Mouse (Mus musculus) embryo, embryonic 11 days (tissue): ENCODE measurements around the gene Golim4.
A peak's percentile ranks its signal among the peaks of the same experiment; 100 is the strongest.
"Not testable (repeated sequence)": the region's sequence is repeated elsewhere in the genome, so short reads cannot be mapped to it uniquely, and the experiment has no call there.

ENCODE experiments used
- DNase-seq: peaks from one replicate; pipeline ENCODE4 v3.0.0-alpha.2; 2015

The Golim4 gene

GRCm38 (mm10) chr3:75956551-75957302 lies at the start of gene Golim4:
Gene Golim4, minus strand, starts transcription at chr3:75956949.
- peak; percentile 96 for DNase-seq

GRCm38 (mm10) chr3:76005621-76006020 lies 48.9 kb upstream of the Golim4 start:
- no peak for DNase-seq

- DNase-seq, result peak; percentile 64
Observed at GRCm38 (mm10) chr3:76001156-76001555, 44.4 kb upstream of the Golim4 start.

- no peak for DNase-seq
Observed at GRCm38 (mm10) chr3:76000481-76000880, 43.7 kb upstream of the Golim4 start.

GRCm38 (mm10) chr3:75981031-75981750 lies 24.4 kb upstream of the Golim4 start:
- DNase-seq, result peak; percentile 4

GRCm38 (mm10) chr3:75962784-75963772 lies 6.3 kb upstream of the Golim4 start:
- DNase-seq, result not testable (repeated sequence)

GRCm38 (mm10) chr3:75955661-75956491 lies 873 bp downstream of the Golim4 start:
- peak; percentile 72 for DNase-seq

GRCm38 (mm10) chr3:75954185-75954584 lies 2.6 kb downstream of the Golim4 start:
- DNase-seq, result no peak

GRCm38 (mm10) chr3:75952328-75953060 lies 4.3 kb downstream of the Golim4 start:
- no peak for DNase-seq

- no peak for DNase-seq
Observed at GRCm38 (mm10) chr3:75950897-75951296, 5.9 kb downstream of the Golim4 start.

GRCm38 (mm10) chr3:75949358-75949757 lies 7.4 kb downstream of the Golim4 start:
- DNase-seq, result no peak

GRCm38 (mm10) chr3:75948541-75949095 lies 8.1 kb downstream of the Golim4 start:
- DNase-seq, result no peak

GRCm38 (mm10) chr3:75948003-75948402 lies 8.7 kb downstream of the Golim4 start:
- DNase-seq, result no peak

GRCm38 (mm10) chr3:75942303-75943060 lies 14.3 kb downstream of the Golim4 start:
- DNase-seq, result peak; percentile 14

- no peak for DNase-seq
Observed at GRCm38 (mm10) chr3:75941864-75942263, 14.9 kb downstream of the Golim4 start.

GRCm38 (mm10) chr3:75936152-75936551 lies 20.6 kb downstream of the Golim4 start:
- no peak for DNase-seq

GRCm38 (mm10) chr3:75930659-75931225 lies 26.0 kb downstream of the Golim4 start:
- no peak for DNase-seq

- no peak for DNase-seq
Observed at GRCm38 (mm10) chr3:75929926-75930548, 26.7 kb downstream of the Golim4 start.

- no peak for DNase-seq
Observed at GRCm38 (mm10) chr3:75926327-75926726, 30.4 kb downstream of the Golim4 start.
